Mouse (Mus musculus): ENCODE results near the gene Mgst2. TPM values are rescaled to one million over a fixed set of nuclear protein-coding genes. Genes with fewer than 3 reads are reported as not detected.

Mgst2 gene
- 1.8 and 4.1 TPM in 2 replicates for polyA plus RNA-seq (2011; ENCODE audit: insufficient read length, low read depth, missing spikeins)

DNA sequence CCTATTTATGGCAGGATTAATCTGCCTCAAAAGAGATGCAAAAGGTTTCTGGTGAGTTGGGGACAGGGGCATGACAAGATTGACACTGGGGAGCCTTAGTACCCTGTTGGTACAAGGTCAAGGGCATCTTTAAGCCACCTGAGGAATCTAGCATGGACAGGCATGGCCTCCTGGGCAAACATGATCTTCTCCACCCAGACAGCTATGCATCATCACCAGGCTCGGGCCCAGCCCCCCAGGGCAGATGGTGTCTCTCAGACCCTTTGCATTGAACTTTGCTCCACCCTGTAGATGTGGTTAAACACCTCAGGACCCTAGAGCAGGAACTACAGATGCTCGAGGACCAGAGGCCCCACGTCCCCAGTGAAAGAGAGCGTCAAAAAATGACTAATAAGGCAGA lies at the start of gene Mgst2:
TSS of gene Mgst2 (plus strand) at position 301 of the 400 bp plus-strand sequence.
- Histone ChIP-seq H3K4me3 (ENCODE audit: insufficient read depth, low read length) (no peak within 1 kb of the TSS), H3K4me1 (ENCODE audit: control insufficient read depth, insufficient read depth, low read length) (peaks cover 7% of the 10 kb centered on the region; the same call in 1 of the 2 replicates), H3K27ac (ENCODE audit: insufficient read depth, low read length) (no peak within 1 kb of the TSS)
- TF ChIP-seq CTCF (IDR thresholded peaks at IDR 0.05; ENCODE audit: borderline replicate concordance, insufficient read depth, low read length) (no peak), POLR2A (IDR thresholded peaks at IDR 0.05; ENCODE audit: low read depth, low read length) (no peak)

DNA sequence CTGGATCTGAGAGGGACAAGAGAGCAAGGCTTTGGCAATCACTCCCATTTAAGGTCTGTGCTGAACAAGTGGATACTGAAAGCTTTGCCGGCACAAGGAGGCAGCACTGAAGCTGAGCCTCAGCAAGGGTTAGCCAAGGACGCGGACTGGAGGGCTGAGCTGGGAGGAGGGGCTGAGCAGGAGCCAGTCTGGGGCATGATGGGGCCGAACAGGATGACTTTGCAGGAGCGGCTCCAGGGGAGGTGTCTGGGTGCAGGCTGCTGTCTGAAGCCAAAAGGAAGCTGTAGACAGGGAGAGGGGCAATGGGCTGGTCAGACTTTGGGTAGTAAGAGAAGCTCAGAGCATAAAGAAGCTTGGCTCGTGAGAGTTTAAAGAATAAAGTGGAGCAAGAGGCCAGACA lies 48.2 kb upstream of the Mgst2 start:
- TF ChIP-seq POLR2A (IDR thresholded peaks at IDR 0.05; ENCODE audit: low read depth, low read length) (no peak), CTCF (IDR thresholded peaks at IDR 0.05; ENCODE audit: borderline replicate concordance, insufficient read depth, low read length) (peak; percentile 54; the same call in 1 of the 2 replicates)
- H3K27ac ChIP-seq (ENCODE audit: insufficient read depth, low read length): no peak overlapping the region

DNA sequence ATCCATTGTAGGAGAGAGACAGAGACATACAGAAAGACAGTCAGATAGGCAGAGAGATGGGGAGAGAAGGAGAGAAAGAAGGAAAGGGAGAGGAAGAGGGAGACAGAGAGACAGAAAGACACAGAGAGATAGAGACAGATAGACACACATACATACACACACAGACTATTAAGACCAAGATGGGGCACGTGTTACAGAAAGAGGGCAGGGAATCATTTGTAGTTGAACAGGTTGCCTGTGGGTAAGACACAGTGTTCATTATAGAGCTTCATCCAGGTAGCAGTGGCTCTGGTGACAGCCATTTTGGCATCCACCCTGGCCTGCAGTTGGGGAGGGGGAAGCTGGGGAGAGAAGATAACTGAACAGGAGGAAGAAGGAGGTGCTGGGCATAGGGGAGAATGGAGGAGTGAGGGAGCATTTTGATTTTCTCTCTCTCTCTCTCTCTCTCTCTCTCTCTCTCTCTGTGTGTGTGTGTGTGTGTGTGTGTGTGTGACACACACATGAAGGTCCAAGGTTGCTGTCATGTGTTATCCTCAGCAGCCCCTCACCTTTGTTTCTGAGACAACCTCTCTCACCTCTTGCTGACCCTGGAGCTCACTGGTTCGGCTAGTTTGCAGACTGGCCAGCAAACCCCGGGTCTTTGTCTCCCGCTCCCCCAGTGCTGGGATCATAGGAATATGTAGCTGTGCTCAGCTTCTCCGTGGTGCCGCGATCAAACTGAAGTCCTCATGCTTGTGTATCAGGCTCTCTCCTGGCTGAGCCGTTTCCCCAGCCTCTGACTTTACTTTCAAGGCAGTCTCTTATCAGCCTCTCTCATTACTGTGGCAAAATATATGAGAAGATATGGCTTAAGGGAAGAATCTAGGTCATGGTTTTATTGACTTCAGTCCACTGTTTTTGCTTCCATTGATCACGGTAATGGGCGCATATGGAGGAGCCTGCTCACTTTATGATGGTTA lies 47.5 kb upstream of the Mgst2 start:
- no peak for TF ChIP-seq POLR2A (IDR thresholded peaks at IDR 0.05; ENCODE audit: low read depth, low read length)
- TF ChIP-seq CTCF (IDR thresholded peaks at IDR 0.05; ENCODE audit: borderline replicate concordance, insufficient read depth, low read length): no peak
- Histone ChIP-seq H3K4me3 (ENCODE audit: insufficient read depth, low read length) (no peak overlapping the region), H3K4me1 (ENCODE audit: control insufficient read depth, insufficient read depth, low read length) (no peaks in the 10 kb centered on the region), H3K27ac (ENCODE audit: insufficient read depth, low read length) (no peak overlapping the region)

More for the DNA sequence above, 48.2 kb upstream of the Mgst2 start:
- no peaks in the 10 kb centered on the region for H3K4me1 ChIP-seq (ENCODE audit: control insufficient read depth, insufficient read depth, low read length)
- no peak overlapping the region for H3K4me3 ChIP-seq (ENCODE audit: insufficient read depth, low read length)

DNA sequence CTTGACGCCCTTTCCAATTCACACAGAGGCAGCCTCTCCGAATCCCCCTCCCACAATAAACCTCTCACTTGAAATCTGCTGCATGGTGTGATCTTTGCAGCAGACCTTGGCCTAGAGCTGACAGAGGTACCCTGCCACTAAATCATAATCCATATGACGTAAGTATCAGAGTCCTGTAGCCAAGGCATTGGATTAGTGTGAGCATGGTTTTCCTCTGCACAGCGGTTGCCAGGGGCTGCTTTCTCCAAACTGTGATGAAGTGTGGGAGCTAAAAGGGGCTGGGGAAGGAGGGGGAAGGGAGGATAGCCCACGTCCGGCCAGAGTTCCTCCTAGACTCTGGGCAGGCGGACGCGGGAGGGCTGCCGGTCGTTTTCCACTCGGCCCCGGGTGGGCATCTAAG lies 45.9 kb upstream of the Mgst2 start:
- no peak overlapping the region for H3K27ac ChIP-seq (ENCODE audit: insufficient read depth, low read length)
- TF ChIP-seq POLR2A (IDR thresholded peaks at IDR 0.05; ENCODE audit: low read depth, low read length) (no peak), CTCF (IDR thresholded peaks at IDR 0.05; ENCODE audit: borderline replicate concordance, insufficient read depth, low read length) (no peak)
- H3K4me3 ChIP-seq (ENCODE audit: insufficient read depth, low read length): no peak overlapping the region
- H3K4me1 ChIP-seq (ENCODE audit: control insufficient read depth, insufficient read depth, low read length): no peaks in the 10 kb centered on the region

DNA sequence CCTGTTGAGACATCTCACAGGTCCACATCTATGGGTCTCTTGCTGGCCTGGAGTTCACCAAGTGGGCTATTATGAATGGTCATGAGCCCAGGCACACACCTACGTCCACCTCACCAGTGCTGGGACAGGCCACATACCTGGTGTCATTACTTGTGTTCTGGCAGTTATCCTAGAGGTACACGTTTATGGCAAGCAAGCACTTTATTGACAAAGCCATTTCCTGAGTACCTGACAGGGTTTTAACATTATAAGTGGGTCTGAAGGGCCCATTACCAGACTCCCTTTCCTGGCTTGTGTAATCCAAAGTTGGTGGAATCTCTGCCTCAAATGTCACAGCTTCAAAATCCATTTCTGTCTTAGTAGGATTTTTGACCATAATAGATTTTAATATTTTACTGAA lies 36.2 kb upstream of the Mgst2 start:
- TF ChIP-seq CTCF (IDR thresholded peaks at IDR 0.05; ENCODE audit: borderline replicate concordance, insufficient read depth, low read length) (no peak), POLR2A (IDR thresholded peaks at IDR 0.05; ENCODE audit: low read depth, low read length) (no peak)
- H3K4me1 ChIP-seq (ENCODE audit: control insufficient read depth, insufficient read depth, low read length): no peaks in the 10 kb centered on the region

DNA sequence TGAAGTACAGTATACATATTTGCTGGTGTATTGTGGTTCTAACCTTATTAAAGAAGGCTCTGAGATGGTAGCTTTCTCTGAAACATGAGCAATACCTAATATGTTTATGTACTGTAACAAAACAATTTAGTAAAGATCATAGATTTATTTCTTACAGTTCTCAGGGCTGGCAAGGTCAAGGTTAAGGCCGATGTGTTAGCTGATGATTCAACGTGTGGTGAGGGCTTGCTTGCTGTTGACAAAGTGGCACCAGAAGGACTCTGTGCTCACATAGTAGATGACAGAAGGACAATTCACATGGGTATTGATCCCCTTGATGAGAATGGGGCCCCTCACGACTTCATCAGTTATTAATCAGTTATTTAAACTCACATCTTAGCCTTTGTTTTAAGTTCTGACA lies 32.4 kb upstream of the Mgst2 start:
- Histone ChIP-seq H3K27ac (ENCODE audit: insufficient read depth, low read length) (no peak overlapping the region), H3K4me3 (ENCODE audit: insufficient read depth, low read length) (no peak overlapping the region), H3K4me1 (ENCODE audit: control insufficient read depth, insufficient read depth, low read length) (no peaks in the 10 kb centered on the region)
- TF ChIP-seq CTCF (IDR thresholded peaks at IDR 0.05; ENCODE audit: borderline replicate concordance, insufficient read depth, low read length) (no peak), POLR2A (IDR thresholded peaks at IDR 0.05; ENCODE audit: low read depth, low read length) (no peak)

More for the DNA sequence above, 36.2 kb upstream of the Mgst2 start:
- no peak overlapping the region for H3K27ac ChIP-seq (ENCODE audit: insufficient read depth, low read length)
- H3K4me3 ChIP-seq (ENCODE audit: insufficient read depth, low read length): no peak overlapping the region

DNA sequence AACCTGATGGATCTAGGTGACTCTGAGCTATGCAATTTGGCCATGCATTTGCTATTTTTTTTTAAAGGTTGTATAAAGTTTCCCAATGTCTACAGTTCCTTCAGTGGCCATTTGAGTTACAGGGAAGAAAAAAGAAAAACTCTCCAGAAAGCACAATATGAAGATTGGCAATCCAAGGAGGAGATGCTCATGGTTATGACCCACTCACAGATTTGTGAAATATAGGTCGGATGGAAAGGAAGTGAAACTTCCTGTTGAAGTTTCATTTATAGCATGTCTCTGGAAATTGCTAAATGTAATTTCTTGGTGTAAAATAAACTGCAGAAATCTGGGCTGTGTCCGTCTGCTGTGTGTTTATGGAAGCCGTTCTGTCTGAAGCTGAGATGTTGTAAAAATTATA lies 31.2 kb upstream of the Mgst2 start:
- Histone ChIP-seq H3K4me3 (ENCODE audit: insufficient read depth, low read length) (no peak overlapping the region), H3K27ac (ENCODE audit: insufficient read depth, low read length) (no peak overlapping the region), H3K4me1 (ENCODE audit: control insufficient read depth, insufficient read depth, low read length) (no peaks in the 10 kb centered on the region)
- TF ChIP-seq CTCF (IDR thresholded peaks at IDR 0.05; ENCODE audit: borderline replicate concordance, insufficient read depth, low read length): no peak
- TF ChIP-seq POLR2A (IDR thresholded peaks at IDR 0.05; ENCODE audit: low read depth, low read length): no peak

DNA sequence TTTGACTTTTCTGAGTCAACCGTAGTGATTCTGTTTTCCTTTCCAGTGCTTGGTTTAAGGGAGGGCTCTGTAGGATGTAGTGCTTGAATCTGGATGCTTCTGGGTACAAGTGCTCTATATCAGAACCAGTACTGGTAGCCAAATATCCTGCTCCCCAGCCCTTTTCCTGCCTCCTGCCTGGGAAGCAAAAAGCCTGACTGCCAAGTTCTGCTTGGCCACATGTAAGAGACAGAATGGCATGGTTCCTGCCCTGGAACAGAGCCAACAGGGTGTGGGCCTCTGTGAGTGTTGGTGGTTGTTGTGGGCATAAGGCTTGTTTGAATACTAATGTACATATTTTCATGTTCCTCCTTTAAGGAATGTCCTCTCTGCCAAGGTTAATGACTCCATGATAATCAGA lies 29.4 kb upstream of the Mgst2 start:
- Histone ChIP-seq H3K27ac (ENCODE audit: insufficient read depth, low read length) (no peak overlapping the region), H3K4me3 (ENCODE audit: insufficient read depth, low read length) (no peak overlapping the region), H3K4me1 (ENCODE audit: control insufficient read depth, insufficient read depth, low read length) (no peaks in the 10 kb centered on the region)
- TF ChIP-seq POLR2A (IDR thresholded peaks at IDR 0.05; ENCODE audit: low read depth, low read length) (no peak), CTCF (IDR thresholded peaks at IDR 0.05; ENCODE audit: borderline replicate concordance, insufficient read depth, low read length) (no peak)

DNA sequence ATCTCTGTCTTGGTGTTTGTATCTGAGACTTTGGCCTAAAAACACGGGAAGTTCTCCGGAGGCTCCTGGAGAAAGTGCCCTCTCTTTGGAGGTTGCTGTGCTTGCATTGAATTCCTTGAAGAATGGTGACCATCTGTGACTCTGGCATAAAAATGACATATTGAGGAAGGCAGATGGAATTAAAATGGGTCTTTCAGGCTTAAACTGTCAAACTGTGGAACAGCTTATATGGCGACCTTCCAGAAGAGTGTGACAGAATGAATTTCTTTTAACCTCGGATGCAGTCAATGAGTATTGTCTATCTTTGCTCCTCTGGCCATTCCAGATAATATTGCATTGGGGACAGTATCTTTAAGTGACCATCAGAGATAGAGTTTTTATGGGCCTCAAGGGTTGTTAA lies 28.2 kb upstream of the Mgst2 start:
- TF ChIP-seq CTCF (IDR thresholded peaks at IDR 0.05; ENCODE audit: borderline replicate concordance, insufficient read depth, low read length) (no peak), POLR2A (IDR thresholded peaks at IDR 0.05; ENCODE audit: low read depth, low read length) (no peak)
- Histone ChIP-seq H3K27ac (ENCODE audit: insufficient read depth, low read length) (no peak overlapping the region), H3K4me3 (ENCODE audit: insufficient read depth, low read length) (no peak overlapping the region), H3K4me1 (ENCODE audit: control insufficient read depth, insufficient read depth, low read length) (no peaks in the 10 kb centered on the region)

DNA sequence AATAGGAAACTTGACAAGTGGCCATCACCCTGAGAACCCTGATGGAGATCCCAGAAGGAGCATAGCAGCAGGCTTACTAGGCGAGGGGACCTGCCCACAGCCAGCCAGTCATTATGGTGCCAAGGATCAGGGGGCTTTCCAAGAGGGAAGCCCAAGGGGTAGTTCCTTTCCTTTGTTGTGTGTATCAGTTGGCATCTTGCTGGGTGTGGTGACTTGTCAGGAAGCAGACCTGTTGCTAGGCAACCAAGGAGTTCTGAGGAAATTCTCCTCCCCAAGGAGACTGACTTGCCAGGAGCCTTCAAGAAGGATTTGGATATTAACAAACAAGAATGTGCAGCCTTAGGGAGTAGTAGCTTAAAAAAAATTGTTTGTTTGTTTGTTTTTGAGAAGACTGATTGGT lies 25.7 kb upstream of the Mgst2 start:
- H3K4me1 ChIP-seq (ENCODE audit: control insufficient read depth, insufficient read depth, low read length): no peaks in the 10 kb centered on the region
- H3K4me3 ChIP-seq (ENCODE audit: insufficient read depth, low read length): no peak overlapping the region
- TF ChIP-seq POLR2A (IDR thresholded peaks at IDR 0.05; ENCODE audit: low read depth, low read length) (no peak), CTCF (IDR thresholded peaks at IDR 0.05; ENCODE audit: borderline replicate concordance, insufficient read depth, low read length) (no peak)
- no peak overlapping the region for H3K27ac ChIP-seq (ENCODE audit: insufficient read depth, low read length)
